Mouse (Mus musculus) adrenal gland (tissue): Measurements from ENCODE around the gene Vmn2r105.

Experiments used
- intact Hi-C: fragments of 180-260 bp; cut with DNase I; formaldehyde crosslinking; loops from one replicate; pipeline ENCODE4 v1.15.1; 2025
- long read RNA-seq, 2 experiments: library from polyadenylated mRNA; unstranded; transcript quantifications; one replicate each; pipeline ENCODE4 v2.0.0; 2020; ENCODE audit warnings: borderline replicate concordance in 1 of 2; ENCODE audit not compliant: insufficient replicate concordance in 1 of 2

Gene Vmn2r105
- long read RNA-seq, experiment 1: 0 reads
- long read RNA-seq, experiment 2: 0 reads

DNA sequence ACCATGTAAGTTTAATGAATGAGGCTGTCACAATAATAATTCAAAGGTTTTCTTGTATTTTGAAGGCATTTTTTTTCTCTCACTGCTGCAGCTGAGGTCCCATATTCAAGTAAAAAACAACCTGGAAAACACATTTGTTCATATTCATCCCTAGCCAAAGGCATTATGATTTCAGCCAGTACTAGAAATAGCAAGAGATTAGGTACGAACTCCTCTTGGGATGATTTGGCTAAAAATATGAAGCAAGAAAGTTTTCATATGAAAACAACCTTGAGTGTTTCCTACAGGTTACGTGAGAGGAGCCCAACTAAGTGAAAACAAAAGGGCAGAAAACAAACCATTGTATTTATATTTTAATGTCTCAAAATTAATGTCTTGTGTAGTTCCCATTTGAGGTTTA, at the start of gene Vmn2r105:
Gene Vmn2r105, minus strand, starts transcription at position 101 of the 400 bp plus-strand sequence.
- intact Hi-C loops: no loop called here

DNA sequence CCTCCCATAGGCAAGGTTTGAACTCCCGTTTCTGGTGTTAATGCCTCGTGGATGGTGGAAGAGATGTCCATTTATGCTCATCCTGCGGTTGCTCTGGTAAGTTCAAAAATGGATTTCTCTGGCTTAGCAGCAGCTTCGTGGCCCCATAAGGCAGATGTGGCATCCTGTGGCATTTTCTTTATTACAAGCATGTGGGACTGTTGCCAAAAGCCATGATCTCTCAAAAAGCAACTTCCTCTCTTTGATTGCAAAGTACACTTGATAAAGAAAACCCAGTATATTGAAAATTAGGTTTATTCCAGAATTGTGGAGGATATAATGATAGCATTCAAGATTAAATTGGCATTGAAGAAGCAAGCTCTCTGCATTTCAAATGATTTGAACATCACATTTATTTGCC, 20.7 kb upstream of the Vmn2r105 start:
- intact Hi-C loops: no loop called here

DNA sequence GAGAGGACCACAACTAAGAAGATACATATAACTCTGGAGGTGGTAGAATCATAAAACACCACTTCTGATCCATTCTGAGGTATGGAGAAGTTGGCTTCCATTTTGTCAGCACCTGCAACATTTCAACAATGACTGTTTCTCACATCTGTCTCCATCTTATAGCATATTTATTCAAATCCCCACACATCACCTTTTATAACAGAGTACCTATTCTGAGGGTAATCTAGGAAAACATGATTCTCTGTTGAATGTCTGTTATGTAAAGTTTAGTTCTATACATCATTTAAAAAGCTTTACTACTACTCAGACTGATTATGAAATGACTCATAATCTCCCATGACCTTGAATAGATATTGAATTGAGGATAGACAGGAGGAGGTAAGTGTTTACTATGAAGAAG, 51.9 kb downstream of the Vmn2r105 start, which contains the start of gene Fpr-rs6:
Gene Fpr-rs6, minus strand, starts transcription at position 101 of the 400 bp plus-strand sequence.
- intact Hi-C loops: no loop called here
